Mouse (Mus musculus): Measurements from ENCODE around the gene Pou5f2.

- TF ChIP-seq GATA1 (IDR thresholded peaks at IDR 0.05; ENCODE audit: borderline replicate concordance, low read length) (no peak), FLI1 (IDR thresholded peaks at IDR 0.05; ENCODE audit: low read length) (no peak)
These were observed 42.4 kb upstream of the Pou5f2 start for GRCm38 (mm10) chr13:77982105-77982851.
